ENCODE assay signal across 8 mouse cellular contexts in genomic region chr19:8942276-8942964, GRCm38 (mm10). TPM values are rescaled to one million over a fixed set of nuclear protein-coding genes. Genes with fewer than 3 reads are reported as not detected.
DNase-seq lines count a peak whose midpoint lies in the region; ATAC-seq and TF ChIP-seq lines count a peak whose summit lies in the region.

No protein-coding gene starts in this region.

- peak overlapping the region; percentile 99 for H3K27ac ChIP-seq in embryonic facial prominence, embryonic 15.5 days (replicated peaks)
- H3K27ac ChIP-seq in hindbrain, embryonic 16.5 days (ENCODE audit: low read depth, low read length): peak overlapping the region; percentile 97
- H3K27ac ChIP-seq in liver, embryonic 16.5 days (ENCODE audit: low read length): peak overlapping the region; percentile 98
- H3K27ac ChIP-seq in olfactory bulb, adult 2 months (ENCODE audit: insufficient read depth, low read depth, low read length): peak overlapping the region; percentile 72

- peaks cover 40% of the 10 kb centered on the region for H3K4me1 ChIP-seq in embryonic facial prominence, embryonic 15.5 days
- H3K4me1 ChIP-seq in hindbrain, embryonic 16.5 days (ENCODE audit: control insufficient read depth, insufficient read depth, low read depth, low read length): peaks cover 22% of the 10 kb centered on the region
- H3K4me1 ChIP-seq in liver, embryonic 16.5 days (ENCODE audit: control insufficient read depth, low read depth, low read length): peaks cover 52% of the 10 kb centered on the region
- peaks cover 12% of the 10 kb centered on the region for H3K4me1 ChIP-seq in olfactory bulb, adult 2 months (ENCODE audit: control insufficient read depth, insufficient read depth, low read length)

- H3K4me2 ChIP-seq in embryonic facial prominence, embryonic 15.5 days (replicated peaks): peak overlapping the region; percentile 61
- H3K4me2 ChIP-seq in hindbrain, embryonic 16.5 days (ENCODE audit: low read length): peak overlapping the region; percentile 71
- H3K4me2 ChIP-seq in liver, embryonic 16.5 days (ENCODE audit: low read depth, low read length): peak overlapping the region; percentile 80

- TF ChIP-seq POLR2A in olfactory bulb, adult 2 months (IDR thresholded peaks at IDR 0.05; ENCODE audit: insufficient read depth, low read depth, low read length): no peak

- no peaks in the 10 kb centered on the region for H3K27me3 ChIP-seq in embryonic facial prominence, embryonic 15.5 days
- no peaks in the 10 kb centered on the region for H3K27me3 ChIP-seq in hindbrain, embryonic 16.5 days (replicated peaks; ENCODE audit: control insufficient read depth, insufficient read depth, low read length)
- no peaks in the 10 kb centered on the region for H3K27me3 ChIP-seq in liver, embryonic 16.5 days (ENCODE audit: control insufficient read depth, insufficient read depth, low read depth, low read length)

- H3K4me3 ChIP-seq in embryonic facial prominence, embryonic 15.5 days (replicated peaks): peak overlapping the region; percentile 68
- peak overlapping the region; percentile 89 for H3K4me3 ChIP-seq in hindbrain, embryonic 16.5 days (ENCODE audit: low read length)
- peak overlapping the region; percentile 78 for H3K4me3 ChIP-seq in liver, embryonic 16.5 days (ENCODE audit: low read depth, low read length)
- H3K4me3 ChIP-seq in olfactory bulb, adult 2 months (ENCODE audit: insufficient read depth, low read depth, low read length): peak overlapping the region; percentile 83

- TF ChIP-seq CTCF in olfactory bulb, adult 2 months (IDR thresholded peaks at IDR 0.05; ENCODE audit: insufficient read depth, low read depth, low read length): no peak

- peak; percentile 45 for ATAC-seq in frontal cortex, adult (ENCODE audit: low TSS enrichment)
- ATAC-seq in embryonic facial prominence, embryonic 15.5 days (ENCODE audit: insufficient number of reproducible peaks, low FRiP score, low TSS enrichment, low read depth): peak; percentile 36
- peak; percentile 65 for ATAC-seq in hindbrain, embryonic 16.5 days
- peak; percentile 16 for ATAC-seq in liver, embryonic 16.5 days (ENCODE audit: low read depth)

- DNase-seq in frontal cortex, postnatal 10 days (ENCODE audit: low spot score in 2 of 2): no peak
- DNase-seq in CD4-positive, CD25-positive, alpha-beta regulatory T cell, adult 2 months (ENCODE audit: low read depth, low spot score): peak; percentile 78
- no peak for DNase-seq in urinary bladder, postnatal 25 days (ENCODE audit: low spot score)

- WGBS in embryonic facial prominence, embryonic 15.5 days: under 1% methylated on average over 46 of the region's 46 CpGs
- under 1% methylated on average over 41 of the region's 46 CpGs for WGBS in hindbrain, embryonic 16.5 days
- 0% methylated on average over 46 of the region's 46 CpGs for WGBS in liver, embryonic 16.5 days (ENCODE audit: insufficient replicate concordance)
- under 1% methylated on average over 46 of the region's 46 CpGs for WGBS in olfactory bulb, adult 2 months

- H3K9ac ChIP-seq in embryonic facial prominence, embryonic 15.5 days: peak overlapping the region; percentile 97
- peak overlapping the region; percentile 97 for H3K9ac ChIP-seq in hindbrain, embryonic 16.5 days (ENCODE audit: low read depth, low read length)
- H3K9ac ChIP-seq in liver, embryonic 16.5 days (ENCODE audit: low read depth, low read length): peak overlapping the region; percentile 96

- H3K9me3 ChIP-seq in embryonic facial prominence, embryonic 15.5 days (replicated peaks): no peaks in the 10 kb centered on the region
- H3K9me3 ChIP-seq in hindbrain, embryonic 16.5 days (ENCODE audit: control insufficient read depth, low read length): no peaks in the 10 kb centered on the region
- H3K9me3 ChIP-seq in liver, embryonic 16.5 days (replicated peaks; ENCODE audit: control insufficient read depth, low read length): no peaks in the 10 kb centered on the region

- peaks cover 48% of the 10 kb centered on the region for H3K36me3 ChIP-seq in embryonic facial prominence, embryonic 15.5 days
- H3K36me3 ChIP-seq in hindbrain, embryonic 16.5 days (ENCODE audit: control insufficient read depth, insufficient read depth, low read length): peaks cover 18% of the 10 kb centered on the region
- peaks cover 29% of the 10 kb centered on the region for H3K36me3 ChIP-seq in liver, embryonic 16.5 days (ENCODE audit: control insufficient read depth, insufficient read depth)

RNA-seq across cellular contexts. Expression of gene Mta2, which starts 0.7 kb away (rescaled TPM):
- 155 and 156 TPM in 2 replicates for polyA plus RNA-seq in embryonic facial prominence, embryonic 15.5 days (2015; fragmentation: Nextera tagmentation; extraction: Ambion mirVana)
- 91.3 and 103 TPM in 2 replicates for polyA plus RNA-seq in hindbrain, embryonic 16.5 days (2015; fragmentation: Nextera tagmentation; extraction: Ambion mirVana)
- polyA plus RNA-seq in liver, embryonic 16.5 days (2015; fragmentation: Nextera tagmentation; extraction: Ambion mirVana): 73.9 and 82.3 TPM in 2 replicates
- not detected in 2 replicates for polyA plus RNA-seq in olfactory bulb, adult 2 months (2012; ENCODE audit: insufficient read depth, insufficient read length, low replicate concordance, missing spikeins)

RNA-seq across cellular contexts. Expression of gene Tut1, which starts 11.2 kb away (rescaled TPM):
- 31.0 and 32.8 TPM in 2 replicates for polyA plus RNA-seq in embryonic facial prominence, embryonic 15.5 days (2015; fragmentation: Nextera tagmentation; extraction: Ambion mirVana)
- 23.9 and 26.3 TPM in 2 replicates for polyA plus RNA-seq in hindbrain, embryonic 16.5 days (2015; fragmentation: Nextera tagmentation; extraction: Ambion mirVana)
- polyA plus RNA-seq in liver, embryonic 16.5 days (2015; fragmentation: Nextera tagmentation; extraction: Ambion mirVana): 12.6 and 12.9 TPM in 2 replicates
- polyA plus RNA-seq in olfactory bulb, adult 2 months (2012; ENCODE audit: insufficient read depth, insufficient read length, low replicate concordance, missing spikeins): not detected in 2 replicates

RNA-seq across cellular contexts. Expression of gene Eml3, which starts 13.1 kb away (rescaled TPM):
- polyA plus RNA-seq in embryonic facial prominence, embryonic 15.5 days (2015; fragmentation: Nextera tagmentation; extraction: Ambion mirVana): 41.3 and 43.1 TPM in 2 replicates
- 10.3 and 11.3 TPM in 2 replicates for polyA plus RNA-seq in hindbrain, embryonic 16.5 days (2015; fragmentation: Nextera tagmentation; extraction: Ambion mirVana)
- 11.4 and 12.8 TPM in 2 replicates for polyA plus RNA-seq in liver, embryonic 16.5 days (2015; fragmentation: Nextera tagmentation; extraction: Ambion mirVana)
- not detected in 2 replicates for polyA plus RNA-seq in olfactory bulb, adult 2 months (2012; ENCODE audit: insufficient read depth, insufficient read length, low replicate concordance, missing spikeins)

RNA-seq across cellular contexts. Expression of gene Rom1, which starts 13.3 kb away (rescaled TPM):
- polyA plus RNA-seq in embryonic facial prominence, embryonic 15.5 days (2015; fragmentation: Nextera tagmentation; extraction: Ambion mirVana): 4.2 and 4.5 TPM in 2 replicates
- polyA plus RNA-seq in hindbrain, embryonic 16.5 days (2015; fragmentation: Nextera tagmentation; extraction: Ambion mirVana): 2.9 and 3.0 TPM in 2 replicates
- polyA plus RNA-seq in liver, embryonic 16.5 days (2015; fragmentation: Nextera tagmentation; extraction: Ambion mirVana): 2.4 and 2.6 TPM in 2 replicates
- polyA plus RNA-seq in olfactory bulb, adult 2 months (2012; ENCODE audit: insufficient read depth, insufficient read length, low replicate concordance, missing spikeins): not detected in 2 replicates

RNA-seq across cellular contexts. Expression of gene B3gat3, which starts 22.2 kb away (rescaled TPM):
- 51.5 and 53.3 TPM in 2 replicates for polyA plus RNA-seq in embryonic facial prominence, embryonic 15.5 days (2015; fragmentation: Nextera tagmentation; extraction: Ambion mirVana)
- polyA plus RNA-seq in hindbrain, embryonic 16.5 days (2015; fragmentation: Nextera tagmentation; extraction: Ambion mirVana): 98.3 and 99.5 TPM in 2 replicates
- polyA plus RNA-seq in liver, embryonic 16.5 days (2015; fragmentation: Nextera tagmentation; extraction: Ambion mirVana): 19.8 and 20.5 TPM in 2 replicates
- polyA plus RNA-seq in olfactory bulb, adult 2 months (2012; ENCODE audit: insufficient read depth, insufficient read length, low replicate concordance, missing spikeins): not detected in 2 replicates

Comparison
In these comparisons a context has a peak if more than half of its experiments do, and no peak if none do; other contexts are left out.
1. RNA of gene Tut1, which starts 11.2 kb away (polyA plus RNA-seq): 31.0 to 32.8 TPM in embryonic facial prominence, embryonic 15.5 days, 23.9 to 26.3 TPM in hindbrain, embryonic 16.5 days and 12.6 to 12.9 TPM in liver, embryonic 16.5 days; not detected in olfactory bulb, adult 2 months; every median in the first group is over 10 times any median in the second.
2. Peak in every context shown above with its lines, with median percentiles within 50 percentile points of each other: ATAC-seq, H3K27ac ChIP-seq, H3K4me2 ChIP-seq, H3K4me3 ChIP-seq and H3K9ac ChIP-seq.